Mouse (Mus musculus) olfactory bulb, adult 2 months (tissue): ENCODE data around the gene Atp2a2. TPM values are rescaled to one million over a fixed set of nuclear protein-coding genes. Genes with fewer than 3 reads are reported as not detected.

Experiments used
- H3K27ac ChIP-seq: fragments of 200-500 bp; 2 replicates; pipeline ENCODE4 v1.5.1; 2012; ENCODE audit warnings: low read depth, low read length; ENCODE audit not compliant: insufficient read depth
- H3K4me1 ChIP-seq: fragments of 200-500 bp; 2 replicates; pipeline ENCODE4 v1.6.1; 2012; ENCODE audit warnings: low read length; ENCODE audit not compliant: control insufficient read depth, insufficient read depth
- H3K4me3 ChIP-seq: fragments of 200-500 bp; 2 replicates; pipeline ENCODE4 v1.5.1; 2012; ENCODE audit warnings: mild to moderate bottlenecking, low read depth, low read length, moderate library complexity; ENCODE audit not compliant: insufficient read depth
- CTCF ChIP-seq: fragments of 200-500 bp; IDR thresholded peaks from 2 replicates; pipeline ENCODE4 v1.5.1; 2012; ENCODE audit warnings: low read depth, mild to moderate bottlenecking, low read length, moderate library complexity; ENCODE audit not compliant: insufficient read depth
- POLR2A ChIP-seq: fragments of 200-500 bp; IDR thresholded peaks from 2 replicates; pipeline ENCODE4 v1.6.1; 2012; ENCODE audit warnings: mild to moderate bottlenecking, low read depth, low read length, moderate library complexity; ENCODE audit not compliant: insufficient read depth
- WGBS: fragments of 180-500 bp; shearing (Covaris S2); methylation state at CpG from one replicate; pipeline ENCODE4 v1.1.7; 2018; 5-methylcytosine and 5-hydroxymethylcytosine counted together
- polyA plus RNA-seq: library from polyadenylated mRNA; stranded (reverse); fragments of >200 nt; gene quantifications from 2 replicates; pipeline ENCODE4 v1.2.4, GENCODE M21; 2012; ENCODE audit warnings: low replicate concordance; ENCODE audit not compliant: missing spikeins, insufficient read depth, insufficient read length

Atp2a2 gene
- polyA plus RNA-seq, 1 experiment, result 352 TPM

- TF ChIP-seq CTCF (no peak), POLR2A (no peak)
- Histone ChIP-seq H3K27ac (no peak overlapping the region), H3K4me1 (peaks cover 21% of the 10 kb centered on the region), H3K4me3 (no peak overlapping the region)
- 71% methylated on average over 6 of the region's 6 CpGs for WGBS
These were observed 10.0 kb upstream of the Atp2a2 start for GRCm38 (mm10) chr5:122512011-122512410.

- Histone ChIP-seq H3K4me3 (no peak overlapping the region), H3K27ac (no peak overlapping the region), H3K4me1 (peaks cover 21% of the 10 kb centered on the region)
- TF ChIP-seq POLR2A, result no peak
- TF ChIP-seq CTCF, result no peak
- 56% methylated on average over 9 of the region's 9 CpGs for WGBS
These were observed 9.4 kb upstream of the Atp2a2 start for GRCm38 (mm10) chr5:122511405-122511804.

GRCm38 (mm10) chr5:122510651-122511157 lies 8.7 kb upstream of the Atp2a2 start:
- no peak overlapping the region for H3K4me3 ChIP-seq
- TF ChIP-seq POLR2A (no peak), CTCF (no peak)
- H3K4me1 ChIP-seq, result peaks cover 17% of the 10 kb centered on the region
- 81% methylated on average over 17 of the region's 17 CpGs for WGBS
- no peak overlapping the region for H3K27ac ChIP-seq

- 74% methylated on average over 7 of the region's 7 CpGs for WGBS
- H3K27ac ChIP-seq, result no peak overlapping the region
- TF ChIP-seq POLR2A (no peak), CTCF (no peak)
- H3K4me3 ChIP-seq, result no peak overlapping the region
- H3K4me1 ChIP-seq, result peaks cover 17% of the 10 kb centered on the region
These were observed 7.6 kb upstream of the Atp2a2 start for GRCm38 (mm10) chr5:122509608-122510007.

- TF ChIP-seq CTCF (no peak), POLR2A (no peak)
- H3K4me3 ChIP-seq, result no peak overlapping the region
- no peak overlapping the region for H3K27ac ChIP-seq
- peaks cover 12% of the 10 kb centered on the region for H3K4me1 ChIP-seq
- WGBS, result 85% methylated on average over 11 of the region's 11 CpGs
These were observed 6.9 kb upstream of the Atp2a2 start for GRCm38 (mm10) chr5:122508861-122509306.

- TF ChIP-seq CTCF (no peak), POLR2A (no peak)
- Histone ChIP-seq H3K4me1 (peaks cover 11% of the 10 kb centered on the region), H3K27ac (no peak overlapping the region), H3K4me3 (no peak overlapping the region)
These were observed 5.4 kb upstream of the Atp2a2 start for GRCm38 (mm10) chr5:122507396-122507795.

- Histone ChIP-seq H3K27ac (no peak overlapping the region), H3K4me3 (no peak overlapping the region), H3K4me1 (peaks cover 8% of the 10 kb centered on the region)
- 88% methylated on average over 3 of the region's 3 CpGs for WGBS
- TF ChIP-seq POLR2A, result no peak
- TF ChIP-seq CTCF, result no peak
These were observed 4.4 kb upstream of the Atp2a2 start for GRCm38 (mm10) chr5:122506462-122506861.

GRCm38 (mm10) chr5:122505554-122505953 lies 3.5 kb upstream of the Atp2a2 start:
- Histone ChIP-seq H3K4me3 (no peak overlapping the region), H3K27ac (no peak overlapping the region), H3K4me1 (peaks cover 5% of the 10 kb centered on the region)
- 85% methylated on average over 5 of the region's 5 CpGs for WGBS
- TF ChIP-seq CTCF (no peak), POLR2A (no peak)

- H3K27ac ChIP-seq, result peak overlapping the region; percentile 95
- 56% methylated on average over 4 of the region's 4 CpGs for WGBS
- peaks cover 5% of the 10 kb centered on the region for H3K4me1 ChIP-seq
- H3K4me3 ChIP-seq, result no peak overlapping the region
- TF ChIP-seq CTCF (no peak), POLR2A (no peak)
These were observed 1.7 kb upstream of the Atp2a2 start for GRCm38 (mm10) chr5:122503760-122504119.

- H3K4me3 ChIP-seq, result peak overlapping the region; percentile 80
- TF ChIP-seq CTCF (no peak), POLR2A (no peak)
- WGBS, result 20% methylated on average over 15 of the region's 15 CpGs
- peaks cover 5% of the 10 kb centered on the region for H3K4me1 ChIP-seq
- peak overlapping the region; percentile 95 for H3K27ac ChIP-seq
These were observed 1.2 kb upstream of the Atp2a2 start for GRCm38 (mm10) chr5:122503015-122503759.
